Mouse (Mus musculus): Measurements from ENCODE around the gene Ppme1.
A peak's percentile ranks its signal among the peaks of the same experiment; 100 is the strongest.

The Ppme1 gene

DNA sequence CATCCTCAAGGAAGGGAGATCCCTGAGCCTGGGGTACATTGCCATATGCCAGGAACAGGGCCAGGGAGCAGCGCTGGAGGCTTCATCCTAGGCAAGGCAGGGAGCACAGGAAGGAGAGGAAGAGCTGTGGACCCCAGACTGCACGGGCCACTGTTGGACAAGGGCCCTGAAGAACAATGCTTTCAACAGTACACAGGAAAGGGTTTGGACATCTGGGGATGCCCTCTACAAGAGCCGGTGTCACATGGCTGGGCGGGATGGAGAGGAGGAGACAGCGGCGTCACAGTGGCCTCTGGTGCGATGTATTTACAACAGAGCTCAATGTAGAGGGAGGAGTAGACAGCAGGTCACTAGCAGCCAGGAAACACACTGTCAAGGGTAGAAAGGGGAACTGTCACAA, 44.6 kb downstream of the Ppme1 start:
- no peak for DNase-seq (ENCODE audit: low spot score)

DNA sequence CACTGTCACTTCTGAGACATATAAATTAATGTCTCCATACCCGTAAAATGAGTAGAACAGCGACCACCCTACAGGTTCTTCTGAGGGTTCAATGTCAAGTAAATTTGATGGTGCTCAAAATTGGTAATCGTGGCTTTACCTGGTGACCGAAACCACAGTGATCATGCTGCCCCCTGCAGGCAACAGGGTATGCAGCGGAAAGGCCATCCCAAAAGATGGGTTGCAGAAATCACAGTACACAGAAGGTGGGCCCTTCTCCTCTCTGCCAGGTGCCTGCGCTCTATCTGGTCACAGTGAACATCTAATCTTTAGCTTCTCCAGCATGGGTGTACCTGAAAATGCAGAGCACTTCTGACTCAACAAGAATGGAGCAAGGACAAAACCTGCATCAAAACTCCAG, 46.6 kb downstream of the Ppme1 start:
- peak; percentile 43 for DNase-seq (ENCODE audit: low spot score)

GRCm38 (mm10) chr7:100323721-100324120, 48.4 kb downstream of the Ppme1 start:
- DNase-seq (ENCODE audit: low spot score) = no peak

DNA sequence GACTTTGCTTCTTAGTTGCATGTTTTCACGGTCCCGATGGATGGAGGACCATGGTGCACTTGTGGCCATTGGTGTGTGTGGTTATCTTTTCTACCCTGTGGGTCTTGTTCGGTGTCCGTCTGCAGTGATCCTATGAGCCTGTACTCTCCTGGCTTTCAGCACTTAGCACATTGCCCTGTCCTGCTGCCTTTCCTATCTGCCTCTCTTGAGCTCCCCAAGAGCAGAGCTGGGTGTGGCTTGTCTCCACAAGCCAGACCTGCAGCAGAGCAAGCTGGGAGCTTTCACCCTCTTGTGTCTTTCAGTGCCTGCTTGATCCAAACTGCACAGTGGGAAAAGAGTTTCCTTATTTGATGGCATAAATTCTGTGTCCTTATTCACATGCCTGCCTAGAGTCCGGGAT, 54.6 kb downstream of the Ppme1 start:
- no peak for DNase-seq (ENCODE audit: low spot score)

DNA sequence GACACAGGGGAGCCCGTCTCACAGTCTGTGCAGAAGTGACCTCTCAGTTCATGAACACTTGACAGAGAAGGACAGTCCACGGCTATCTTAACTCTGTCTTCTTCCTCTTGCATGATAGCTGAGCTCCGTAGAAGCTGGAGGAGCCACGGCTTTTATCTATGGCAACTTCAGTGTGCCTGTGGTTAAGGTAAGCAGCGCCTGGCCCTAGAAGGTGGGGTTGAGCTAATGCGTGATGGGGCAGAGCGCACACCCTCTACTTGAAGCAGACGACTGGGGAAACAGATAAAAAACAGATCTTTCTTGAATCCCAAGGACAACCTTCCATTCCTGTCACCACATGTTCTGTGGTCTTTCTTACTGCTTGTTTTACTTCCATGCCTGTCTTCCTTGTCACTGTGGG, 55.2 kb downstream of the Ppme1 start:
- DNase-seq (ENCODE audit: low spot score) = no peak

- no peak for DNase-seq (ENCODE audit: low spot score)
Measured at GRCm38 (mm10) chr7:100312716-100313115, 59.4 kb downstream of the Ppme1 start.

DNA sequence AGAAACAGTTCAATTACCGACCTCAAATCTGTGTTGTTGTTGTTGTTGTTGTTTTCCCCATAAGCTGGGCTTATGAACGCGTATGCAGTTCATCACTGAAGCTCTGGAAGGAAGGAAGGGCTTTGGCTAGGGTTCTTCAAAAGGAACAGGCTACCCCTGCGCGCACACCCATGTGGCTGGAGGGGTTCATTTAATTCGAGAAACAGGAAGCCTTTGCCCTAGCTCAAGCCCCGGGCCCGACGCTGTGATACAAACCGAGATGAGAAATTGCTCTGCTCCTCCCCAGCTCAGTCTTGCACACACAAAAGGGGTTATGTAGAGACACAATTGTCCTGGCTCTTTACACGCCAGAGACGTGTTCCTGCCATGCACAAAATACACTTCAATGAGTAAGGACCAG, 61.8 kb downstream of the Ppme1 start:
- no peak for DNase-seq (ENCODE audit: low spot score)

DNA sequence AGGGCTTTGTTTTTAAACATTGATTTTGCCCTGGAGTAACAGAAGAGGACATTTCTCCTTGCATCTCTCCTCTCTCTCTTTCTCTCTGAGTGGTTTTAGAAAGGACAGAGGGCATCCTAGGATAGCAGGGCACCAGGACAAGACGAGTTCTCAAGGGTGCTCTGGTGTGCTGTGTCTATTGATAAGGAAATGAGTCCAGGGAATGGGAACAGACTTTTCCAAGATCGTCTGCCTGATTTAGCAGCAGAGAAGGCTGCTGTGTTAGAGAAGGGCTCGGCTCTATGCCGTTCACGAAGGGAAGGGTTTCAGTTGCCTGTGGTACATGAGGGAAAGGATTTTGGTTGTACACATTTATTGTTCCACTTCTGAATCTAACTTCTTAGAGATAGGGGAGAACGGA, 62.4 kb downstream of the Ppme1 start:
- DNase-seq (ENCODE audit: low spot score) = no peak

DNA sequence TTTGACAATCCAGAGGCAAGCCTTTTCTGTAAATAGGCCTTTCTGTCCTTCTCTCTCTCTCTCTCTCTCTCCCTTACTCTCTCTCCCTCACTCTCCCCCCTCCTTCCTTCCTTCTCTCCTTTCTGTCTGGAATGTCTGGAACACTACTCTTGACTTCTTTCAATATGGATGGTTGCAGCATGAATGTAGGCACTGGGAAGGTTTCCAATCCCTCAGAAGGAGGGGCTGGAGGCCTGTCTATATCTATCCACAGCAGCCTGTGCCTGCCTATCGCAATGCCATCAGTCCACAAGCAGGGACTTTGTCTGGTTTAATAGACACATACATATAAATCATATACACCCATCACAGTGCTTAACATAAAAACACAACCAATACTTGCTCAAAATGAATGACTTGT, 62.9 kb downstream of the Ppme1 start:
- DNase-seq (ENCODE audit: low spot score) = no peak

GRCm38 (mm10) chr7:100307872-100308653, 64.0 kb downstream of the Ppme1 start:
- no peak for DNase-seq (ENCODE audit: low spot score)

DNA sequence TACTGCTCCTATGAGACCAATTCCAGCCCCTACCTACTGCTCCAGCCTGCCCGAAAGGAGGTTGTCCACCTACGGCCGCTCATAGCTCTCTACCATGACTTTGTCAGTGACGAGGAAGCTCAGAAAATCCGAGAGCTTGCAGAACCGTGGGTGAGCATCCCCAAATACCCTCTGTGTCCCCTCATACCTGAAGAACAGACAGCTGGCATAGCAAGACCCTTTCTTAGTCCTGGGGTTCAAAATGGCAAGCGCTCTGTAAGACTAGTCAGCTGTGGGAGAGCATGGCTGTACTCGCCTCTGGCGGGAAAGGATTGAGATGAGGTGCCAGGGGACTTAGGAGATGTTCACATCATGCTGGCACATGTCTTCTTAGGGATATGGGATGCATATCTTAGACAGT, 66.2 kb downstream of the Ppme1 start:
- no peak for DNase-seq (ENCODE audit: low spot score)

- DNase-seq (ENCODE audit: low spot score) = peak; percentile 24
Measured at GRCm38 (mm10) chr7:100302316-100302715, 69.8 kb downstream of the Ppme1 start.

GRCm38 (mm10) chr7:100301390-100301789, 70.7 kb downstream of the Ppme1 start:
- DNase-seq (ENCODE audit: low spot score) = no peak

GRCm38 (mm10) chr7:100298861-100299510, 73.1 kb downstream of the Ppme1 start:
- DNase-seq (ENCODE audit: low spot score) = no peak

DNA sequence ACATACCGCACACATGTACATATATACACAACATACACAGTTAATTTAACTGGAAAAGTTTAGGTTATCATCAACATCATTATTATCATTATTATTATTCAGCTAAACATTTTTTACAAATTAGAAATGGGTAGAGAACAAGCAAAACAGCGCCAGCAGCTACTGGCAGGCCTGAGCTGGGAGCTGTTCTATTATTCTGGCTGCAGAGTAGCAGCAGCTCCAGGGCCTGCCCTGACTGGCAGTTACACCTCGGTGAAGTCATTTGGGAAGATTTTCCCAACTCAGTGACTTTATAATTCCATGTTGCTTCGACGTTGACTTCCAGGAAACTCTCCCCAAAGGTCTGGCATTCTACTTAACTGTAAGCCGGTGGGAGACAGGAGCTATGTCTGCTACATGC, 75.4 kb downstream of the Ppme1 start:
- no peak for DNase-seq (ENCODE audit: low spot score)

DNA sequence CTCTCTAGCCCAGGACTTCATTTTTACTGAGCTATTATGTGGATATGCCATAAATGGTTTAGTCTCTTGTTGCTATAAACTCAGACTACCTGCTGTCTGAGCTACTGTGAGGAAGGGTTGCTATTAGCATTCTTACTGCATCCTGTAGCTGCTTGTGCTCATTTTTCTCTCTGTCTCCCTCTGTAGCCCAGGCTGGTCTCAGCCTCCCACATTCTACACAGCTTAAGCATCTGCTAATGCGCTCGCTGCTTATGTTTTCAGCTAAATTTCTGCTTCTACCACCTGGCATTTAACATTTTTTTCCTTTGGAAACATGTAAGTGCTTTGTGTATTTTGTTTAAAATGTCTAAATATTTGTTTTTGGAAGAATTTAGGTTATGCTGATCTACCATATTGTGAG, 76.4 kb downstream of the Ppme1 start:
- no peak for DNase-seq (ENCODE audit: low spot score)

DNA sequence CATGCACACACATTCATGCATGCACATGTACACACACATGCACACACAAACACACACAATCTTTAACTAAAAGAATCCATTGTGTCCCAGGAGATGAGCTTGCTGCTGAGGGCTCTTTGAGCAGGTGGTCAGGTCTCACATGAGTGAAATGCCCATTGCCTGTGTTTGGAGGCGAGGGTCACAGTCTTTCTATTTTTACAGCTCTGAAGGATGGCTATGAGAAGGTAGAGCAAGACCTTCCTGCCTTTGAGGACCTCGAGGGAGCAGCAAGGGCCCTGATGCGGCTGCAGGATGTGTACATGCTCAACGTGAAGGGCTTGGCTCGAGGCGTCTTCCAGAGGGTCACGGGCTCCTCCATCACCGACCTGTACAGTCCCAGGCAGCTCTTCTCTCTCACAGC, 78.6 kb downstream of the Ppme1 start:
- no peak for DNase-seq (ENCODE audit: low spot score)

DNA sequence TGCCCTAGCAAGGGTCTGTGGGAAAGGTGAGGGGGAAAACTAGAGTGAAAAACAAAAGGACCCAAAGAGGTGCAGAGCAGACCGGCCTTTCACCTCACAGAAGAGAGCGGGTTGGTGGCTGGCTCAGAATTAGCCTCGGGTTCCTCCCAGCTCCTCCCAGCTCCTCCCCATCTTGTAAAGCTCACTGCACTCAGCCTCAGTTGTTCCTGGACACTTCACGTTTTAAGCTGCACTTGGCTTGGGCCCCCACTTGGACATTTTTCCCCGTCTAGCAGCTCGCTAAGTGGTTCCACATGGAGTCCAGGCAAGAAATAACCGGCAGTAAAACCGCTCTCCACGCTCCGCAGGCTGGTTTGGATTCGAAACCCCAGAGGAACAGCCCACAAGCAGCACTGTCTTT, 83.5 kb downstream of the Ppme1 start:
- DNase-seq (ENCODE audit: low spot score) = no peak

- DNase-seq (ENCODE audit: low spot score) = peak; percentile 36
Measured at GRCm38 (mm10) chr7:100287748-100288578, 84.1 kb downstream of the Ppme1 start.

GRCm38 (mm10) chr7:100285383-100285782, 86.7 kb downstream of the Ppme1 start, which contains the start of gene P4ha3:
P4ha3 (plus strand) TSS chr7:100285520.
- DNase-seq (ENCODE audit: low spot score) = no peak

DNA sequence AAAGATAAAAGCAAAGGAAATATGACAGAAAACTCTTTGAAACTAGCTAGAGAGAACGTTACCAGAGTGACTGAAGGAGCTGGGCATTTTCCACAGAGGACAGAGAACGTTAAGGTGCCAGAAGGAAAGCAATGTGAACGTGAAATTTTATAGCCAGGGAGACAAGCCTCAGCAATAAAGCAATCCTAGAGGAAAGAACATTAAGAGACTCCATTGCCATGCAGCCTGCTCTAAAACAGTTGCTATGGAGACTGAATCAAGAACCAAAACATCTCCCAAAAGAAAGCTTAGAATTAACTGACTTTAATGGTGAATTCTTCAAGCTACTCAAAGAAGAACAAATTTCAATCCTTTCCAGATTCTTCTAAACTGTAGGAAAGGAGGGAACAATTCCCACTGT, 88.8 kb downstream of the Ppme1 start:
- no peak for DNase-seq (ENCODE audit: low spot score)

GRCm38 (mm10) chr7:100281596-100281995, 90.5 kb downstream of the Ppme1 start:
- DNase-seq (ENCODE audit: low spot score) = no peak

DNA sequence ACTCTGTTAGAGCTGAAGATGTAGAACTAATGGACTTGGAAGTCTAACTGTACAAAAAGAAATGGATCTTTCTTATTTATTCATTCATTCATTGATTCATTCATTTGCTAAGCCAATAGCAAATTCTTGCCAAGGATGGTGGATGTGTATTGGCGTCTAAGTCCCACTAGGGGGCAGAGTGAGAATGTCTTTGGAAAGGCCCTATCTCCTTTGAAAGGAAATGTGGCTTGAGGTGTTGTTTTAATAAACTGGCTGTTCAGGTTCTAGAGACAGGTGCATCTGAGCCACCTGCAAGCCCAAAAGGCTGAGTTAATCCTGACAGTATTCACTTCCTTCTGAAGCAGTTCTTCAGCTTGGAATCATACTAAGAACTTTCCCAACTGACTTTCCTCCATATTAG, 92.3 kb downstream of the Ppme1 start:
- DNase-seq (ENCODE audit: low spot score) = peak; percentile 45

All from ovary, postnatal 14 days (tissue).